Mouse (Mus musculus) adrenal gland, postnatal 10 days (tissue): Measurements from ENCODE around the gene Dbil5. TPM values are rescaled to one million over a fixed set of nuclear protein-coding genes. Genes with fewer than 3 reads are reported as not detected.

Experiments used
- total RNA-seq, 2 experiments: library from RNA; stranded (reverse); gene quantifications; 2 replicates each; pipeline ENCODE4 v1.2.3; 2021

Gene Dbil5
- total RNA-seq, 2 experiments from 2014 or later, result 0.66 TPM; not detected in 1

Other genes starting within 250 kb of the Dbil5 start
- not detected for gene 1700016K19Rik, start 217.7 kb upstream of the Dbil5 start, total RNA-seq
- 10 to 100 TPM; 61.0 to 75.2 TPM for gene Rflnb, start 189.8 kb upstream of the Dbil5 start, total RNA-seq
- gene Vps53, start 38.0 kb upstream of the Dbil5 start, total RNA-seq, result 10 to 100 TPM; 36.1 to 42.0 TPM
- gene Fam57a, start 37.9 kb upstream of the Dbil5 start, total RNA-seq, result 10 to 100 TPM in 1 of 2 experiments, 1 to 10 TPM in 1; 7.1 to 10.8 TPM
- gene Gemin4, start 56 bp downstream of the Dbil5 start, total RNA-seq, result 1 to 10 TPM in 1 of 2 experiments, not detected in 1; 4.6 TPM
- gene Mrm3, start 26.1 kb downstream of the Dbil5 start, total RNA-seq, result 10 to 100 TPM; 21.9 to 25.4 TPM
- gene Glod4, start 26.1 kb downstream of the Dbil5 start, total RNA-seq, result 10 to 100 TPM; 75.4 to 76.8 TPM
- gene Nxn, start 181.5 kb downstream of the Dbil5 start, total RNA-seq, result 10 to 100 TPM; 22.5 to 25.0 TPM
- gene Timm22, start 189.3 kb downstream of the Dbil5 start, total RNA-seq, result 10 to 100 TPM; 45.2 to 47.5 TPM